Mouse (Mus musculus) megakaryocyte progenitor cell, adult 5-6 weeks (primary cell): ENCODE measurements around the gene Cand1. TPM values are rescaled to one million over a fixed set of nuclear protein-coding genes. Genes with fewer than 3 reads are reported as not detected.
A peak's percentile ranks its signal among the peaks of the same experiment; 100 is the strongest.

Experiments
- ATAC-seq: replicated peaks from 2 replicates; pipeline ENCODE4 v1.8.0; 2016; ENCODE audit warnings: mild to moderate bottlenecking, moderate TSS enrichment, inconsistent platforms; ENCODE audit not compliant: poor library complexity
- total RNA-seq, 2 experiments: library from RNA; stranded (forward) in 1 of 2; stranded (reverse) in 1 of 2; fragments of 157-497, 149-512 nt in 1 of 2; fragments of 200-1000 nt in 1 of 2; gene quantifications; 2 replicates each; pipeline versions ENCODE4 v1.2.3 to v1.2.4; 2015 to 2017

Cand1 gene
- total RNA-seq (2015) = 74.5 and 87.6 TPM in 2 replicates
- total RNA-seq (2017) = 39.0 and 45.9 TPM in 2 replicates

DNA sequence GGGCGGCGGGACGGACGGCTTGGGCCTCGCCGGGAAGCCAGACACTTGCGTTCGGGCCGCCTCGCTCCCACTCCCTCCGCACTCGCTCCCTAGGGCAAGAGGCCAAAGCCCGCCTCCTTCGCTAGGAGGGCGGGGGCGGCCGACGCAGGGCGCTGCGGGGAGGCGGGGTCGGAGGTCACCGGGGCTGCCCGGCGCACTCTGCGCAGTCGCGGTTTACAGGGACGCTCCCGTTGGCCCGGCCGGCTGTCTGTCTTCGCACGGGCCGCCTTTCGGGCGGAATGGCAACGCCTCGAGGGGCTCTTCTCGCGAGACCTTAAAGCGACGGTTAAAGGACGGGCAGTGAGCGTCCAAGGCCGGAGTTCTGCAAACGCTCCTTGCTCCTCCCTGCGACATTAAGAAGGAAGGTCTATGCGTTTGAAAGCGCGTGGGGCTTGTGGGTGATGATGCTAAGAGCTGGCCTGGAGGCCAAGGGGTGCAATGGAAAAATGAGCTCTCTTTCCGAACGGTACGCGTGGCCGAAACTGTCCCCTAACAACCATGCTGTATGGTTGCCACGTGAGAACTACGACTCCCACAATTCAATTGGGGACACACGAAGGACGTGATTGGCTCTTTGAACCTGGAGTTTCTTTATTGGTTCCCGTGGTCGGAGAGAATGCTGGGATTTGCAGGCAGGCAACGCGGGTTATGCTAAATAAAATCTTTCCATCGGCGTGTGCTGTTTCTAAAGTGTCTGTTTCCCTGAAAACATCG lies at the start of gene Cand1:
Cand1 (minus strand) TSS at position 87 of the 753 bp plus-strand sequence.
- ATAC-seq = peak; percentile 85

DNA sequence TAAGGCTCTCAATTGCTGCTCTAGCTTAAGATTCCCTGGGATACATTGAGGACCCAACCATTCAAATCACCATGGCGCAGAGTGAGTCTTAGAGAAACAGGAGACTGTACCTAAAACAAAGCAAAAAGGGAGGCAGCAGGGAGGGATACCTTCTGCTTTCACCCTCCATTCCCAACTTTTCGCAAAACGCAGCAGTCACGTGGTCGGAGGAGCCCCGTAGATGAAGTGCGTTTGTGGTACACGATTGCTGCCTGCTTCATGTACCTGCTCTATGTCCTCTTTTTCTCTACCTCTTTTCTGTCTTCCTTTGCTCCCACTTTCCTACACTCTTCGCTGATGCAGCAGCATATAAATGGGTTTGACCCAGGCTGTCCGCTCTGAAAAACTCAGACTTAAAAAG lies 39.0 kb upstream of the Cand1 start:
- ATAC-seq = no peak

DNA sequence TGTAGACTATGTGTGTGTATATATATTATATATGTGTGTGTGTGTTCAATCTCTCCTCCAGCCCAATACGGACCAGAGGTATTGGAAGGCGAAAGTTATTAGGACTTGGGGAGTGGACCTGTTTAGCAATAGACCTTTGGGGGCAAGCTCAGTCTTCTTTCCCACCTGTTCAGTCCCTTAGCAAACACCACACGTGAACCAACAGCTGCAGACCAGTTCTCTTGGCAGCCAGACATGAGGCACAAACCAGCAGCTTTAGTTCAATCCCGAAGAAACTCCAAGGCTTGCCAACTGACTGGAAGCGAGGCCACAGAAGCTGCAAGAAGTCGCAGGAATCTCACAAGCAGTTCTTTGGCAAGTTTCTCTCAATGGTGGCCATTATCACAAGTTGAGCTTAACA lies 34.5 kb upstream of the Cand1 start:
- no peak for ATAC-seq

DNA sequence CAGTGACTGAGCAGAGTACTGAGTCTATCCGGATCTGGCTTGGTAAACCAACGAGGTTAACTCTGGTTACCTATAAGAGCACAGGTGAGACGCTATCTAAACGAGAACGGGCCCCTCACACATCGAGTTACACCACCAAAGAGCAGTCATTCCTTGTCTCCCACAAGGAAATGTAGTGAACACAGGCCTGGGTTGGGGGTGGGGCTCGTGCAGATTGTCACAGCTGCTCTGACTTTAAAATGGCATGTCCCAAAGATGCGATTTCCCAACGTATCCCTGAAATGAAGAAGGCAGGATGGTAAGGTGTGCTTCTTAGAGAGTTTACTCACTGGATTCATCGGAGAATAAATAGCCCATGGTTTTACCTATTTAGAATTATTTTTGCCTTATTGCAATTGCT lies 32.7 kb upstream of the Cand1 start:
- no peak for ATAC-seq

DNA sequence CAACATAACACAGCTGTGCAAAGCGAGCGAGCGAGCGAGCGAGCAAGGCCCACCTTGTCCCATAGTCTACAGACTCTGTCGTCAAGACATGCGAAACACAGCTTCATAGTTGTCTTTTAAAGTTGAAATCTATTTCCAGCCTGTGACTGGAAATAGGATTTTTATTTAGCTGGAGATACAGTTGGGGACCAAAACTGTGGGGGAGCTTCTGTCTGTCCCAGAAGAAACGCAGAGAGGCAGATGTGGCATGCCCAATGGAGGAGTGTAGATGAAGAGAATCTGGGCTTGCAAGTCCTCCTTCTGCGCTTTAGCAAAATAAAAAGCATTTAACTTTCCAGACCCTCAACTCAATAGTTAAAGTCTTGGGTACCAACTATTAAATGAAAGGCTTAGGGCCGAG lies 32.1 kb upstream of the Cand1 start:
- ATAC-seq = no peak

DNA sequence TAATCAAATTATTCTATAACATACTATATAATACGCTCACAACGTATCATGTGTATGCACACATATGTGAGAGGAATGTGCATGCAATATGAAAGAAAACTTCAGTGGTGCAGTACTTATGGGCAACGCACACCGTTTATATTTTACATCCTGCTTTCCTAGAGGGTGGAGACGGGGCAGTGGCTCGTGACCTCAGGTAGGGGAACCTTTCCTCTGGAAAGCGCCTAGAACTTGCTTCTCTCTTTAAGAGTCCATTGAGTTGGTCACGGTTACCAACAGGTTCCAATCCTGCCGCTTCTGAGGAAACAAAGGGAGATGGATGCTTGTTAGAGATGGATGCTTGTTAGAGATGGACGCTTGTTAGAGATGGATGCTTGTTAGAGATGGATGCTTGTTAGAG lies 31.2 kb upstream of the Cand1 start:
- no peak for ATAC-seq

DNA sequence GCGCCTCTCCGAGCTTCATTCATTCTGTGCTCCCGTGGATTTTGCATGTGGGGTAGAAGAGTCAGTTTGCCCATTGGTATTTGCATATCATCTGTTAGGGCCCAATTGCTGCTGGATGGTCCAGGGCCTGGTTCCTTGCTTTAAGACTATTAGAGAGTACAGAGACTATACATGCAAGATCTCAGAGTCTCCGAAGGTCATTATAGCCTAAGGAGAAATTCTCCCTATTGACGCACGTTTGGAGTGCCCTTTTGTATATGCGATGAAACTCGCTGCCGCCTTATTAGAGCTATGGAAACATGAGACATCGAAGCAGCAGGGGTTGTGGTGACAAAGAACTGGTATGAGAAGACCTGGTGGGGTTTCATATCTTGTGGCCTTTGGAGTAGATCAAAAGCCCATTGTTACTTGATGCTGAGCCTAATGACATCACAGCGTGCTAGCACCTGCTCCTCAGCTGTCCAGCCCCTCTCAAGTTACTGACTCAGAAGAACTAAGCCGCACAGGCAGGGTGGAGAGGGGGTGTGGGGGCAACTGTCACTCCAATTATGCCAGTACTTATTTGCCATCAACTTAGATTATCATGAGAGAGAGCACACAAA lies 30.6 kb upstream of the Cand1 start:
- ATAC-seq = no peak

DNA sequence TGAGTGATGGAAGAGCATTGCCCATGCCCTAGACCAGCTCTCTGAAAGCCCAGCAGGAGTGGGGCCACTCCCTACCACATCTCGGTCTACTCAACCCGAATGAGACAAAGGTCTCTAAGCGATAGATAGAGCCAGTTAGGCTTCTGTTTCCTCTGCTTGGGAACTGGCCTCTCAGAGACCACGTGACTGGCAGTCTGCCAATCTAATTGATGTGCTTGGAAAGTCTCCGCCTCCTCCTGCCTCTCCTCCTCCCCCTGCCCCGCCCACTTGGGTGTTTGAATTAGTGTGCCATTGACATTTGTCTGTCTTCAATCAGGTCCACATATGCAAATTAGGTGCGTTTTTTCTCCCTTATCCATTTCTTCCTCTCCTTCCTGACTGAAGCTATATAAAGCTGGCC lies 24.9 kb upstream of the Cand1 start:
- ATAC-seq = 0 out of 2 replicates have a peak, but pooled peaks have one; percentile 26

DNA sequence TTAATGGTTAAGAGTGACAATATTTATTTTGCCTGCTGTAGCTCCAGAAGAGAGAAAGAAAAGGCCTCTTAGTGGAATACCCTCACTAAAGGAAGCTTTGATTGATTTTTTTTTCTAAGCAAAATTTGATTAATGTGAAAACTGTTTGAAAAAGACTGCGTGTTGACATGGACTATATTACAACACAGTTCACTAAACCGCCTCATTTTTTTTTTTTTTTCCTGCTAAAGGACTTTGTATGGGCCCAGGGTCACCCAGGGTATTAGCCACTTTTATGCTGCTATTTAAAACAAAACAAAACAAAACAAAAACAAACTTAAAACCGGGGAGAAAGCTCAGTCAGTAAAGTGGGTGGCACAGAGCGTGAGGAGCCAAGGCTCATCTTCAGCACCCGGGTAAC lies 23.0 kb upstream of the Cand1 start:
- ATAC-seq = no peak

DNA sequence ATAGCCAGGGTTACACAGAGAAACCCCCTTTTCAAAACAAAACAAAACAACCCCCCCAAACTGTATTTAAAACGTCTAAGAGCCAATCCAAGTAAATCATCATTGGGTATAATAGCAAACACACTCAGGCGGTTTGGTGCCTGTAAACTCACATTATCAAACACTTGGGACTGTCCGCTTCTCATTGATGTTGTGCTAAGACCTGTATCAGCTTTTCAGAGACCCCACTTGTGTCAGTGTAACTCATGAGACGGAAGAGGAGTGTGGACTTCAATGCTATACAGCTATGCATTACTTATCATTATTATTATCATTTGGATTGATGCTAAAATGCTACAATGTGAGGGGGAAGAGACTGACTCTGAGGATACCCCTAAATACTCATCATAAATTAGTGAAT lies 18.0 kb upstream of the Cand1 start:
- ATAC-seq = no peak

DNA sequence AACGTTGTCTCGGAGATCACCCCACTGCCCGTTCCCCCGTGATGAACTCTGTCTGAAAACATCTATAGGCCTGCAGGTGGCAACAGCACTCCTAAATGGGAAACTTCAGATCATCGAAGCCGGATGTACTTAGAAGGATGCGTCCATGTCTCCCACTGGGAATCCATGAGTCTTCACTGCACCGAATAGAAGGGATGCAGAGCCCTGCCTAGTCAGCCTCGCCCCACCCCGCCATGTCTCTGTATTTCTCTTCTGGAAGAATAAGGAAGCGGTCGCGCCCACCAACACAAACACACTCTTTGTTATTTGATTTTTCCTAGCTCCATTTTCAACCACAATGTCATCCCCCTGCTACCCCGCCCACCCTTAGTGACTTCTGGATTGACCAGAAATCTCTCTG lies 4.3 kb upstream of the Cand1 start:
- ATAC-seq = no peak

DNA sequence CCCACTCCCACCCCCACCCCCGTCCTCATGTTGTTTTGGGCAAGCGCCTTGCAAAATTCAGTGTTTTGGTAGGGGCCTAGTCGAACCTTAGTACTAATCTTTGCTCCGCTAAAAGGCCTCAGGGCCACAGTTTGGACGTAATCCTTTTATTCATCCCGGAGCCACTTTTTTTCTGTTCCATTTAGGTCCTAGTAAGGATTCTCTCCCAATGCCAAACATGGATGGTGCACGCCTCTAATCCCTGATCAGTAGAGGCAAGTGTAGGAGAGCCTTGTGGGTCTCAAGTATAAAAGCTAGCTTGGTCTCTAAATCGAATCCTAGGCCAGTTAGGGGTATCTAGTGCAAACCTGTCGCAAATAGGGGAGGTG lies 851 bp upstream of the Cand1 start:
- ATAC-seq = no peak

DNA sequence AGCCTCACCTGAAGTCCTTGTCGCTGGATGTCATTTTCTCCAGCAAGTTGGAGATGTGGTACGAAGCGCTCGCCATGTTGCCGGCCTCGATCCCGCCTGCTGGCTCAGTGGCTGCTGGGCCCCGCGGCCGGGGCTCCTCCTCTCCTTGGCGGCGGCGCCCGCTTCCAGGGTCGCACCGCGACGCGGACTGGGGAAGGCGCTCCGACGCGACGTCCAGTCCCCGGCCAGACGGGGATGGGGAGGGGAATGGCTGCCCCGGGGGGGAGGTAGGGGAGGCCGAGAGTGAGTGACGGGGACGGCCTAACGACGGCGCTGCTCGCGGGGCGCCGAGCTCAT lies 254 bp downstream of the Cand1 start:
- no peak for ATAC-seq

DNA sequence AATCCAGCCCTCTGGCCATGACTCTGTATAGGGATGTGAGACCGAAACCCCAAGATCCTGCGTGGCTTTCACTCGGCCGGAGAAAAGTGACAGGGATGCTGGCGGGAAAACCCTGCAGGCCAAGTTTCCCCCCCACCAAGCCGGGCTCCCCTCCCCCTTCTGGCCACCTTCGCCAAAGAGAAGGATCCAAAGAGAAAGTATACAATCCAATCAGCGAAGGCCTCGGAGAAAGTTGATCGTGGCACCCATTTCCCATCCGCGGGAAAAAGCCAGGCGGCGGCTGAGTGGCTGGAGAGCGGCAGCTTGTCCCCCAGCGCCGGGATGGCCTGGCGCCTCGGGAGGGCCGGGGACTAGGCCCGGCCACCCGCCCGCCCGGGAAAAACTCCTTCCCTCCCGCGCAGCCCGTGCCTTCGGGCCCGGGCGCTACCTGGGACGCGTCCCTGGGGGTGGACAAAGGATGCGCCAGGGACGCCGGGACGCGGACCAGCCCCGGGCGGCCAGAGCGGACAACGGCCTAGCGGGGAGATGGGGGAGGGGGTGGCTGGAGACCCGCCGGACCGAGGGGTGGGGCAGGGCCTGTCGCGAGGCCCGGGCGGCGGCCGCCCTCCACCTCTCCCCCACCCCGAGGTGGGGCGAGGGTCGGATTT lies 747 bp downstream of the Cand1 start:
- peak; percentile 5 for ATAC-seq

DNA sequence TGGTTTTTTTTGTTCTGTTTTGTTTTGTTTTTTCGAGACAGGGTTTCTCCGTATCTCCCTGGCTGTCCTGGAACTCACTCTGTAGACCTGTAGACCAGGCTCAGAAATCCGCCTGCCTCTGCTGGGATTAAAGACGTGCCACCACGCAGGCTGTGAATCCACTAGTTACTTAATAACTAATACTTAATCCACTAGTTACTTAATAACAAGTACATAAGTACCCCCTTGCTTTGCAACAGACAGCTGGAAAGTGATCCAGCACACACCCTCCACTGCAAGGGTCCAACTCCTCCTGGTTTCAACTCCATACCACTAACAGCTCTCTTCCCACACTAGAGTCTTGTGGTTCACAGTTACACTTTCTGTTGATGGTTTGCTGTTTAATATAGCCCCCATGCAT lies 8.3 kb downstream of the Cand1 start:
- no peak for ATAC-seq

DNA sequence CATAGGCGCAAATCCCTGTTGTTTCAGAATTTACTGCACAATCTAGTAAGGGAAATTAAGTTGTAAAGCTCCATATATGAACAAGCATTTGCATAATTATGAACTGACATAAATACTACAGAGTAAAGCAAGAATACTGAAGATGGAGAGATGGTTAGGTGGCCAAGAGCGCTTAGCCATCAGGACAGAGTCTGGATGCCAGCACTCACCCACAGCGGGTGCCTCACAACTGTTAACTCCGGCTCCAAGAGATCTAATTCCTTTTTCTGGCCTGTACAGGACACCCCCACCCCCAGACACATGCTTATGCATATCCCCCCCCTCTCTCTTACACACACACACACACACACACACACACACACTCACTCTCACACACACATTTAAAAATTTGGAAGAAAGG lies 9.2 kb downstream of the Cand1 start:
- no peak for ATAC-seq

DNA sequence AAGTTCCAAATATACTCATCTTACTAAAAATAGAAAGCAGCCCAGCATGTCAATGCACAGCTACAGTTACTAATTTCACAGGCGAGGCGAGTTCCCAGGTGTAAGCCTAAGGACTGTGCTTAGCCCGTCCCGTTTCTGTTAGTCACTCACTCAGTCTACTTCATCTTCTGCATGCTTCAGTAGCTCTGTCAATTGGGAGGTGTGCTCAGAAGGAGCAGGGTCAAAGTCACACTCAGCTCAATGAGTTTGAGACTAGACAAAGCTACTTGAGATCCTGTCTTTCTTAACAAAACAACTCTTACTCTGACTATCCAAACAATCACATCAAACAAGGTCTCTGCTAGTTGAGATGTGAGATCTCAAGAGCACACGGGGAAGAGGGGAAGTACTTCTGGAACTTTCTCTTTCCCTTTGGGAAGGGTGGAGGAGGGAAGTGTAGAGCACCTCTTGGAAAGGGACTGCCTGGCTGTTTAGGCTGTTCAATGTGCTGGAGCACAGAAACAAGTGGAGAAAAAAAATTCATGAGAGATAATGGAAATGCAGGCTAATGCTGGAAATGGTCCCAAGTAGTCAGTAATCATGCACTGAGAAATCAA lies 9.7 kb downstream of the Cand1 start:
- ATAC-seq = peak; percentile 21; the same call in 1 of the 2 replicates

DNA sequence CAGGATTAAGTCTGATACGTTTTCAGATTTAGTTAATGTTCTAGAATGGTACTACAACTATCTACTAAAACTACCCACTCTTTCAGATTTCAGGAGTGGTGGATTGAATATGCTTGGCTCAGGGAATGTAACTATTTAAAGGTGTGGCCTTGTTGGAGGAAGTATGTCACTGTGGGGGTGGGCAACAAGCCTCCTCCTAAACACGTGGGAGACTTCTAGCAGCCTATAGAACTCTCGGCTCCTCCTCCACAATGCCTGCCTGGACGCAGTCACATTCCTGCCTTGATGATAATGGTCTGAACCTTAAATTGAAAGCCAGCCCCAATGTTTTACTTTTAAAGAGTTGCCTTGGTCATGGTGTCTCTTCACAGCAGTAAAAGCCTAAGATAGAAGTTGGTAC lies 16.2 kb downstream of the Cand1 start:
- no peak for ATAC-seq

DNA sequence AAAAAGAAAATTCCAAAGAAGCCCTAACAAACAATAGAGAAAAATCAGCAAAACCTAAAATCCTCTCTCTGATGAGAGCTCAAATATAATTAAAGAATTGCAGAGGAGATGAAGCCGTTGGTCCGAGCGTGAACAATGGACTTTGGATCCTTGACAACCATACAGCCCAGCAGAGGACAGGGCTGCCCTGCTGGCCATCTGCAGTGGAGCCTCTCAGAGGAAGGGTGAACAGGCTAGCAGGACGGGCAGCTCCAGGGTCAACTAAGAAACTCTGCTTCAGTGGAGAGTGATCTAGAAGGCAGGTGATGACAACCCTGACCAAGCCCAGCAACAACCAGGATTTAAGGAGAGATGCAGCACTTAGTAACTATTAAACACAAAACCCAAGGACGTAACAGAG lies 18.2 kb downstream of the Cand1 start:
- no peak for ATAC-seq

DNA sequence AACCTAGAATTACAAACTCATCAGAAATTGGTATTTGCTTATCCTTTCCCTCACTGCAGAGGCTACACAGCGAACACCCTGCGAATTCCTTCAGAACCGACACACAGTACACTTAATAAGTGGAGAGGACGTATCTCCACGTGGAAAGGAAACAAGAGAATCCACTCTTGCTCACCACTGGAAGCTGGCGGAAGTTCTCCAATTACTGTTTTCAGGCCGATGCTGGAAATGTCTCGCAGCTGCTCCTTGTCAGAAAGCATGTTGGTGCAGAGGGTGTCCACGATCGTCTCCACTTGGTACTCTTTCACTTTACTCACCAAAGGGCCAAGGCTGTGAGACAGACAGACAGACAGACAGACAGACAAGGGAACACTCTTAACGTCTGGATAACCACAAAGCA lies 20.4 kb downstream of the Cand1 start:
- ATAC-seq = no peak

DNA sequence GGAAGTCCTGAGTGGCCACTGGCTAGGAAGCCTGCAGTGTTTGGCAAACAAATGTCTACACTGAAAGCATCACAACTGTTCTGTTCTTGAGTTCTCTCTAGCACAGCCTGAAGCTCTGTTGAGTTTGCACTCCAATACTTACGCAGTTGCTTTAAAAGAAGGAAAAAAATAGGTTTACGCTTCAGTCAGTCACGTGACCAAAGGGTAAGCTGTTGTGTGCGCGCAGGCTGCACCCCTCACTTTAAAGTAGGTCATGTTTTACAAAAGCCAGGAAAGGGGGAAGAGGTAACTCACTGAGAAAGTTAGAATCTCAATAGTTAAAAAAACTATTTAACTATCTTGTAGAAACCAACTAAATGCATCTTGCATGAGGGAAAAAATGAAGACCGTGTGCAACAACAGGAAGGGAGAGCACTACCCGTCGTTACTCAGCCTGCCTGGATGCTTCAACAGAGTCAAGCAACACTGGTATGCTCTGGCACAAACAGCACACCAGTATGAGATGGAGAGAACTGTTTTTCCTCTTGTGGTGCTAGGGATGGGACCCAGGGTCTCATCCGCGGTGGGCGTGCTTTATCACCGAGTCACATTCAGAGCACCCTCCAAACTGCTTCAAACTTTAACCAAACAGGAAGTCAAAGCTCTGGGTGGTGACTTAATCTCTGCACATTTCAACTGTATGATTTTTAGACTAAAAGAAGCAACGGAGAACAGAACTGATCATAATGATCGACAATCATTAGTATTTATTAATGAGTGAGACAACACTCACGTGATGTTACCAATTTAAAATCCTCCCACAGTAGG lies 21.4 kb downstream of the Cand1 start:
- no peak for ATAC-seq
